Mouse (Mus musculus) neural tube, embryonic 13.5 days (tissue): ENCODE data around the gene Rph3al. TPM values are rescaled to one million over a fixed set of nuclear protein-coding genes. Genes with fewer than 3 reads are reported as not detected.
A peak's percentile ranks its signal among the peaks of the same experiment; 100 is the strongest.

Experiments
- ATAC-seq: fragments of 200-750 bp; cut with Nextera tagmentation; 2 replicates; pipeline ENCODE4 v1.8.0; 2017; ENCODE audit warnings: low read depth, mild to moderate bottlenecking, moderate TSS enrichment, moderate library complexity
- H3K27ac ChIP-seq: fragments of 300-500 bp; sonication (generic); replicated peaks from 2 replicates; pipeline ENCODE4 v1.5.1; 2015; ENCODE audit warnings: moderate library complexity, mild to moderate bottlenecking, inconsistent platforms
- H3K27me3 ChIP-seq: fragments of 300-500 bp; sonication (generic); 2 replicates; pipeline ENCODE4 v1.6.1; 2015; ENCODE audit warnings: mild to moderate bottlenecking, inconsistent platforms
- H3K36me3 ChIP-seq: fragments of 300-500 bp; sonication (generic); 2 replicates; pipeline ENCODE4 v1.6.1; 2015; ENCODE audit warnings: mild to moderate bottlenecking, inconsistent platforms
- H3K4me1 ChIP-seq: fragments of 300-500 bp; sonication (generic); replicated peaks from 2 replicates; pipeline ENCODE4 v1.6.1; 2015; ENCODE audit warnings: inconsistent platforms
- H3K4me2 ChIP-seq: fragments of 300-500 bp; sonication (generic); 2 replicates; pipeline ENCODE4 v1.6.1; 2015; ENCODE audit warnings: inconsistent platforms, mild to moderate bottlenecking, moderate library complexity
- H3K4me3 ChIP-seq: fragments of 300-500 bp; sonication (generic); 2 replicates; pipeline ENCODE4 v1.5.1; 2015; ENCODE audit warnings: mild to moderate bottlenecking, inconsistent platforms
- H3K9ac ChIP-seq: fragments of 300-500 bp; sonication (generic); 2 replicates; pipeline ENCODE4 v1.6.1; 2015; ENCODE audit warnings: moderate library complexity, mild to moderate bottlenecking, inconsistent platforms
- H3K9me3 ChIP-seq: fragments of 300-500 bp; sonication (generic); 2 replicates; pipeline ENCODE4 v1.6.1; 2016; ENCODE audit warnings: inconsistent platforms
- WGBS: fragments of 180-500 bp; shearing (Covaris S2); methylation state at CpG from one replicate; pipeline ENCODE4 v1.1.7; 2015; 5-methylcytosine and 5-hydroxymethylcytosine counted together
- polyA plus RNA-seq: library from polyadenylated mRNA; unstranded; fragments of >200 nt; fragmentation: Nextera tagmentation; extraction: Ambion mirVana; gene quantifications from 2 replicates; pipeline ENCODE4 v1.2.1, GENCODE M21; 2015

Gene Rph3al
- polyA plus RNA-seq, 1 experiment from 2014 or later, result 1.7 TPM

DNA sequence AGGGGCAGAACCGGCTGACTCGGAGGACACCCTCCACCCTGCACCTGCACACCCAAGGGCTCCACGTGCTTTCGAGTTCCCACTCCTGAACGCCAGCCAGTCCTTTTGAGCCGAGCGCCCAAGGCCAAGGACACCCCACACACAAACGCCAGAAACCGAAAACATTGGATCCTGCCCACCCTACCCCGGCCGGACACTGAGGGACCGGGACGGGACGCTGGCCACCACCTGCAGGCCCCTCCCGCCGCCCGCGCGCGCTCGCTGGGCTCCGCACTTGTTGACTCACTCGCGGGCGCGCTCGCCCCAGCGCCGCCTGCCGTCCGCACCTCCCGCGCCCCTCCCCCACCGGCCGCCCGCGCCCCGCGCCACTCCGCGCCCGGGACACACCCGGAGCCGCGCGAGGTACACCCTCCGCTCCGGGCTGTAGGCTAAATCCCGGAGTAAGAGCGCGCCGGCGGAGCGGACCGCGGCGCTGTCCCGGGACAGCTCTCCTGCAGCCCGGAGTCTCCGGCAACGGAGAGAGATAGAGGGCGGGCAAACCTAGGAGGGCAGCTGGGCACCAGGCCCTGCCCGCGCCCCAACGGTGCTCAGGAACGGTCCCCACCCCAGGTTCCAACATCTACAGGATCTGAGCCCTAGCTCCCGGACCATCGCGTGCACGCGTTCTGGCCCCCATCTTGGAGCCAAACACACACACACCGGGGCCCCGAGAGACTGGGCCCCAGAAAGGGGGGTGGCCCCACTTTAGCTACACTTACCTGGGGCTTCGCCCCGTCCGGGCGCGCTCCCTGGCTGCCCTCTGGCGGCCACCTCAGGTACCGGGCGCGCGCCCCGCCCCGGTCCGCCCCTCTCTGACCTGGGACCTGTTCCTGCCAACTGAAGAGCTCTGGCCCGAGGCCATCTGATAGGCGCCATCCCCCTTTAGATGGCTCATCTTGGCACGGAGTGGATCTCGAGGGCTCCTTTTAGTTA is 28.5 kb upstream of the Rph3al start:
- H3K27ac ChIP-seq, result no peak overlapping the region
- no peaks in the 10 kb centered on the region for H3K9me3 ChIP-seq
- H3K36me3 ChIP-seq, result no peaks in the 10 kb centered on the region
- H3K4me3 ChIP-seq, result peak overlapping the region; percentile 57
- ATAC-seq, result peak; percentile 62
- under 1% methylated on average over 90 of the region's 90 CpGs for WGBS
- peak overlapping the region; percentile 98 for H3K4me2 ChIP-seq
- H3K27me3 ChIP-seq, result peaks cover 39% of the 10 kb centered on the region
- H3K4me1 ChIP-seq, result peaks cover 41% of the 10 kb centered on the region
- peak overlapping the region; percentile 71 for H3K9ac ChIP-seq

DNA sequence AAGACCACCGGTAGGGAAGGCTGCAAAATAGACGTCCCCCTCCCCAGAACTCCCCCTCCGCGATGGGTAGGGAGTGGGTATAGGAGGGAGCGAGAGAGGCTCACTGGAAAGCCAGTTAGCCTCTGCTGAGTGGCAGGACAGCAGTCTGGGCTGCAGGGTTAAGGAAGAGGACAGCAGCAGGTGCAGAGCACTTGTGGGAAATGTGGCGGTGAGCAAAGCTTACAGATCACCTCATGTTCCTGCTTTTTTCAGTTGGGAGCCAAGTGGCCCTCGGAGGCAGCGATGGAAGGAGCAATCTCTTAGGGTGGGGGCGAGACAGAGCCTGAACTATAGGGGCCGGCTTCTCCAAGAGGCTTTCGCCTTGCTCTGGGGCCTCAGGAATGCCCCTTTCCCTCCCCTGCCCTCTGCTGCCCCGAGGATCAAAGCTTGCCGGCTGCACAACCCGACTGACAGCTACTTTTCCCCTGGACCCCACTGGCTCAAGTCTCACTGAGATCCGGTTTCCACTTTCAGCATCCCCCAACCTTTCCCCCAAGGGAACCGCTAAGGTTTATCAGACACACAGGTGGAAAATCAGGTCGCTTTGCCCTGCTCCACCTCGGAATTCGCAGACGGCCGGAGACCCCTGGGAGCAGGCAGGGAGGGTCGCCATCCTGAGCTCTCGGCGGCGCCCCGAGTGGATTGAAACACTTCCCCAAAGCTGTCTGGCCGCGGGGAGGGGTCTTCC is 27.6 kb upstream of the Rph3al start:
- Histone ChIP-seq H3K36me3 (no peaks in the 10 kb centered on the region), H3K4me2 (peak overlapping the region; percentile 98), H3K9me3 (no peaks in the 10 kb centered on the region), H3K27ac (no peak overlapping the region), H3K9ac (peak overlapping the region; percentile 71), H3K4me3 (peak overlapping the region; percentile 57), H3K27me3 (peaks cover 39% of the 10 kb centered on the region), H3K4me1 (peaks cover 41% of the 10 kb centered on the region)
- no peak for ATAC-seq
- WGBS, result 5% methylated on average over 28 of the region's 28 CpGs

DNA sequence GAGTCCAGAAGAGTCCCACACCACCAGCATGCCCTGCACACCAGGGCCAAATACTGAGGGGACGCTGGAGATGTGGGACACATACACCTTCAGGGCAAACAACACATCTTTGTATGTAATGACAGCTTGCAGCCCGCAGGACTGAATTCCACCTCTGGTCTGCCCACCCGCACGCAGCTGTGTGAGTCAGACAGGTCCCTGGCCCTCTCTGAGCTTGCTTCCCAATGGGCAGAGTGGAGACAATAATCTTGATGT is 26.2 kb upstream of the Rph3al start:
- Histone ChIP-seq H3K4me2 (0 out of 2 replicates have a peak overlapping the region, but pooled peaks have one; percentile 4), H3K27me3 (peaks cover 39% of the 10 kb centered on the region), H3K9ac (0 out of 2 replicates have a peak overlapping the region, but pooled peaks have one; percentile 17), H3K4me1 (peaks cover 41% of the 10 kb centered on the region), H3K27ac (no peak overlapping the region; the same call in 1 of the 2 replicates), H3K9me3 (no peaks in the 10 kb centered on the region), H3K4me3 (no peak overlapping the region), H3K36me3 (no peaks in the 10 kb centered on the region)
- no peak for ATAC-seq
- 29% methylated on average over 4 of the region's 4 CpGs for WGBS

DNA sequence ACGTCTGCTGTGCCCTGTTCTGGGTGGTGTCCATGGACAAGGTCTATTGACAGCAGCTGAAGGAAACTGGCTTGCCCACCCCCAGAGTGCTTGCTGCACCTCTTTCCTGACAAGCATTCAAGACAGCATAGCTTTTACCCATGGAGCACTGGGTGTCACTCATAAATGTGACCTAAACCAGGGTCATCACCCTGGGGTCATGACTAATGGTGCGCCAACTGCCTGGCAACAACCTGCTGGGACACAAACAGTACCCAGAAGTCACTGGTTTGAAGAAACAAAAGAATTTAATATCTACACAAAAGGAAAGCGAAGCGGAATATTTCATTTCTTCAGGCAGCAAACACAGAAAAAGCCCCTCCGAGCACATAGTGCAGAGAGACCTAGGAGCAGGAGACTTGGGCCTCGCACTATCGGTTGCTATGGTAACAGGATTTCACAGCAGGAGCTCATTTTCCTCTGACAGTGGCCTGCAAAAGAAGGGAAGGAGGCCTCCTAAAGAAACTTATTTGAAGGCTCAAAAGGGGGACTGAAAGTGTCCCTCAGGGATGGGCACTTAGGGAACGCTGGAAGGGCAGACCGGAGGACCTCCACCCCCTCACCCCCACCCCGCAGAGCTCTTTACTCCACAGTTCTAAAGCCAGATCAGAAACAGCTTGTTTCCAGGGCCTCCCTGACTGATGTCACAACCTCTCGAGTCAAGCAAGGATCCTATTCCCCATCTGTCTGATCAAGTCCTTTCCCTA is 25.7 kb upstream of the Rph3al start:
- Histone ChIP-seq H3K27ac (peak overlapping the region; percentile 29; the same call in 1 of the 2 replicates), H3K4me1 (peaks cover 41% of the 10 kb centered on the region)

DNA sequence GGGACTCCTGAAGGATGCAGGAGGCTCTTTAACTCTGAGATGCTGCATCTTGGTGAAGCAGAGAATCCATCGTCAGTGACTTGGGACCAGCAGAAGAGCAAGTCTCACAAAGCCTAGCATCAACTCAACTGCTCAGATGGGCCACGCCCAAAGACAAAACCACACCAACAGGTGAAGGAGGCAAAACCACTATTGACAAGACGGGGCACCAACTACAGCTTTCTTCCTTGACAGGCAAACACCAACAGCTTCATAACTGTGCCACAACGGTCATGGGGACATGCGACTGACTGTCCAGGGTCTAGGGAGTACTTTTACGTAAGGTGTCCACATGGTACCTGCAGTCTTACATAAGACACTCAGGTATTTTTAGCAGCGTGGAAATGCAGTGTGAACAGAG is 23.6 kb upstream of the Rph3al start:
- H3K27me3 ChIP-seq, result peaks cover 22% of the 10 kb centered on the region
- no peak overlapping the region for H3K4me2 ChIP-seq
- ATAC-seq, result no peak
- H3K4me3 ChIP-seq, result no peak overlapping the region
- no peak overlapping the region for H3K9ac ChIP-seq
- H3K36me3 ChIP-seq, result no peaks in the 10 kb centered on the region
- WGBS, result 91% methylated on average over 7 of the region's 7 CpGs
- H3K27ac ChIP-seq, result no peak overlapping the region
- peaks cover 34% of the 10 kb centered on the region for H3K4me1 ChIP-seq
- no peaks in the 10 kb centered on the region for H3K9me3 ChIP-seq

More for the DNA sequence above, 25.7 kb upstream of the Rph3al start:
- 0 out of 2 replicates have a peak overlapping the region, but pooled peaks have one; percentile 4 for H3K4me2 ChIP-seq
- H3K4me3 ChIP-seq, result no peak overlapping the region
- no peaks in the 10 kb centered on the region for H3K36me3 ChIP-seq
- ATAC-seq, result no peak
- 10% methylated on average over 11 of the region's 11 CpGs for WGBS
- peaks cover 35% of the 10 kb centered on the region for H3K27me3 ChIP-seq
- H3K9ac ChIP-seq, result 0 out of 2 replicates have a peak overlapping the region, but pooled peaks have one; percentile 17
- H3K9me3 ChIP-seq, result no peaks in the 10 kb centered on the region

DNA sequence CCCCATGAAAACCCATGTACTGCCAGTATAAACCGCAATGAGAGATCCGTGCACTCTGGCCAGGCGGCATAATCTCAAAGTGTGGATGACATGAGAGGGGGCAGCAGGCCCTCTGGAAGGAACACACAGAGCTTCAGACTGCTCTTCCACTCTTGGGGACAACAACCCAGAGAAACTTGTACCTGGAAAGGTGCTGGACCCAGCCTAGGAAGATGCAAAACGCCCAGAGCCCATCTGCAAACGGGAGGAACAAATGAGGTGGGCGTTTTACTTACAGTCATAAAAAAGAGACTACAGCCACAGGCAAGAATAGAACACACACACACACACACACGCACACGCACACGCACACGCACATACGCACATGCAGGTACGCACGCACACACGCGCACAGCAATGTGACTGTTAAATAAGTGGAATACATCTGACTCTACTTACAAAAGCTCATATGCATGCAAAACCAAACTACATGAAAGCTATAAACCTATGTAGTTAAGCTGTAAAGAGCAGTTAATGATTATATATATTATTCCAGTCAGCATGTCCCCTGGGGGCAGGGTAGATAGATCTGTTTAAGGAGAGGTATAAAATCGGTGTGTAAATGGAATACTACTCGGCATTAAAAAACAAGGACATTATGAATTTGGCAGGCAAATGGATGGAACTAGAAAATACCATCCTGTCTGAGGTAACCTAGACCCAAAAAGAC is 19.0 kb upstream of the Rph3al start:
- H3K9ac ChIP-seq, result no peak overlapping the region
- no peak for ATAC-seq
- no peak overlapping the region for H3K4me2 ChIP-seq
- H3K4me3 ChIP-seq, result no peak overlapping the region
- no peaks in the 10 kb centered on the region for H3K9me3 ChIP-seq
- WGBS, result 72% methylated on average over 17 of the region's 17 CpGs
- 0 out of 2 replicates have a peak, but pooled peaks cover 2% of the 10 kb centered on the region for H3K4me1 ChIP-seq
- H3K27me3 ChIP-seq, result no peaks in the 10 kb centered on the region
- H3K27ac ChIP-seq, result no peak overlapping the region
- no peaks in the 10 kb centered on the region for H3K36me3 ChIP-seq

DNA sequence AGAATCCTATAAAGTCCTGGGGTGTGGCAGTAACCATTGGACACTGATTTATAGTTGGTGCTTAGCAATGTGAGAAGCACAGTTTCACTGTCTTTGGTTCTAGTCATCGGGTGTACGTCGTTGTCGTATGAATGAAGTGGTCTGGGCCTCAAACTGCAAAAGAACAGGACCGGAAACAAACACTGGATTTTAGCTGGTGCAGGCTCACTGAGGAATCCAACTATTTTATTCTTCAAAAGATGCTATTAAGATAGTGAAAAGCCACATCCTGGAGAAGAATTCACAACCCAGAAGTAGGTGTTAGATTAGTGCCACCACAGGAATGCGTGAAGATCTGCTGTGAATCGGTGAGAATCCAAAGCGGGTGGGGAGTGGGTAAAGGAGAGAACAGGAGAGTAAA is 18.4 kb upstream of the Rph3al start:
- Histone ChIP-seq H3K27ac (no peak overlapping the region), H3K27me3 (no peaks in the 10 kb centered on the region), H3K9me3 (no peaks in the 10 kb centered on the region), H3K4me1 (no peaks in the 10 kb centered on the region), H3K4me3 (no peak overlapping the region), H3K9ac (no peak overlapping the region), H3K4me2 (no peak overlapping the region), H3K36me3 (no peaks in the 10 kb centered on the region)
- no peak for ATAC-seq
- 47% methylated on average over 8 of the region's 8 CpGs for WGBS

DNA sequence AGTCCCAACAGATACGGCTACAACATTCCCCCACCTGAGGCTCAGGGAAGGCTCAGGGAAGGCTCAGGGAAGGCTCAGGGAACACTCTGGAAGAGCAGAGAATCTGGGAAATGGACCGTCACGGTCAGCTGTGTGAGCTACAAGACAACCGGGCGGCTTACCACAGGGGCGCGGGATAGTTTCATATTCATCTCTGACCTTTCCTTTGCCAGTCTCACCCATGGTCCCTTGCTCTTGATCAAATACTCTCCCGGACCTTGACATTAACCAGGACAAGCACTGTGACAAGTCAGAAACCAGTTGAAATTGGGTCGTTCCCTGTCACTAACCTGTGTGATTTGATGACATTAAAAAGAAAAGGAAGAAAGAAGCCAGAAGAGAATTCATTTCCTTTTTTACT is 16.7 kb upstream of the Rph3al start:
- H3K27ac ChIP-seq, result no peak overlapping the region
- H3K4me3 ChIP-seq, result no peak overlapping the region
- no peaks in the 10 kb centered on the region for H3K4me1 ChIP-seq
- H3K9me3 ChIP-seq, result no peaks in the 10 kb centered on the region
- no peaks in the 10 kb centered on the region for H3K36me3 ChIP-seq
- no peak overlapping the region for H3K9ac ChIP-seq
- H3K4me2 ChIP-seq, result no peak overlapping the region
- WGBS, result 93% methylated on average over 9 of the region's 9 CpGs
- no peaks in the 10 kb centered on the region for H3K27me3 ChIP-seq
- ATAC-seq, result no peak

DNA sequence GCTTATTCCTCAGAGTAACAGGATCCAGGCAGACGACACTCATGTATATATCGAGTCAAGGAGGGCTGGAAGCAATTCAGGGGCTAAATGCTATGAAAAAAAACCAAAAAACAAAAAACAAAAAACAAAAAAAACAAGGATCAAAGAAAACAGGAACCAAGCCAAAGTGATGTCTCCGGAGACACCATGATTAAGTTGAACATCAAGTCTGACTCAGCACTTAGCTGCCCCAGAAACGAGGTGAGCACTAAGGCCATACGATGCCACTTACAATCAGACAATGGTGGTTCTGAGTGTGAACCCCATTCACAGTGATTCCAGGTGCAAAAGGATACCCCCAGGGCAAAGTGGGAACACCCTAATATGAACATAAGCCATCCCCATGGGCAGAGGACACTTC is 13.7 kb upstream of the Rph3al start:
- Histone ChIP-seq H3K27ac (no peak overlapping the region), H3K4me1 (peaks cover 14% of the 10 kb centered on the region), H3K9me3 (no peaks in the 10 kb centered on the region), H3K27me3 (no peaks in the 10 kb centered on the region), H3K4me2 (no peak overlapping the region), H3K4me3 (no peak overlapping the region), H3K36me3 (no peaks in the 10 kb centered on the region), H3K9ac (no peak overlapping the region)
- 87% methylated on average over 5 of the region's 5 CpGs for WGBS
- ATAC-seq, result no peak

DNA sequence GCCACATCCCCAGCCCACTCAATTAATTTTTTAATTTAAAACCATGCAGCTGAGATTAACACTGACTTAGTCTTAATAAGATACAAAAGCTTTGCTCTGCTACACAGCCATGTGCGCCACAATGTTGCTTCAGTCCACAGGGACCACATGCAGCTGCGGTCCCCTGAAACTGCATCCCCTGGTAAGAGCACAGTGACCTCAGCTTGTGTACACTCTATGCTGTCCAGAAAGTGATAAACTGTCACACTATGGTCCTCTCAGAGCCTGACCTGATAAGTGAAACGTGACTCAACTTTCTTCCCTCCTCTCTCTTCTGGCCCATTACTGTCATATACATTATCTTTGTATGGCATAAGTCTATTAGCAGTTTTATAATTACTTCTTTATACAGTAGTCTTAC is 12.2 kb upstream of the Rph3al start:
- Histone ChIP-seq H3K9me3 (no peaks in the 10 kb centered on the region), H3K27ac (no peak overlapping the region), H3K27me3 (no peaks in the 10 kb centered on the region), H3K36me3 (no peaks in the 10 kb centered on the region), H3K4me1 (peaks cover 26% of the 10 kb centered on the region), H3K4me2 (no peak overlapping the region), H3K9ac (no peak overlapping the region), H3K4me3 (no peak overlapping the region)
- no peak for ATAC-seq
- 41% methylated on average over 3 of the region's 3 CpGs for WGBS

DNA sequence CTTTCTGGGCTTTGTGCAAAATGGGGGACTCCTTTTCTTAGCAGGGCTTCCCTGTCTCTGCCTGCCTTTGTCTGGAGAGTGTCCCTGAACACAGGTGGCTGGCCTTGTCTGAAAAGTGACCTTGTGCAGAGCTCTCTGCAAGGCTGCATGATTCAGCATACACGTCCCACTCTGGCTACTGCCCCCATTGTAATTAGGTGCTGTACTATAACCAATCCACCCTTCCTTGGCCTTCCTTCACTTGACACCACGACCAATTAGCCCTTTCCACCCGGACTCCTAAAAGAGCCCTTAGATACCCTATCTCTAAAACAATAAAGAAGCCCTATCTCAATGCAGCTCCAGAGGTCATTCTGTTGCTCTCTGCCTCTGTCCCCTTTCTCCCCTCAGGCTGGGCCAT is 10.6 kb upstream of the Rph3al start:
- no peak overlapping the region for H3K27ac ChIP-seq
- no peaks in the 10 kb centered on the region for H3K9me3 ChIP-seq
- H3K4me2 ChIP-seq, result no peak overlapping the region
- no peaks in the 10 kb centered on the region for H3K27me3 ChIP-seq
- ATAC-seq, result no peak
- no peaks in the 10 kb centered on the region for H3K36me3 ChIP-seq
- H3K9ac ChIP-seq, result no peak overlapping the region
- 15% methylated on average over 3 of the region's 3 CpGs for whole genome bisulfite sequencing
- peaks cover 26% of the 10 kb centered on the region for H3K4me1 ChIP-seq
- H3K4me3 ChIP-seq, result no peak overlapping the region
